Mouse (Mus musculus) limb, embryonic 14.5 days (tissue): Measurements from ENCODE around the gene Gm28048. TPM values are rescaled to one million over a fixed set of nuclear protein-coding genes. Genes with fewer than 3 reads are reported as not detected.
A peak's percentile ranks its signal among the peaks of the same experiment; 100 is the strongest.

Experiments
- ATAC-seq: fragments of 200-750 bp; cut with Nextera tagmentation; 2 replicates; pipeline ENCODE4 v1.8.0; 2017; ENCODE audit warnings: low read depth, moderate number of reproducible peaks, moderate TSS enrichment; ENCODE audit not compliant: low FRiP score
- DNase-seq: peaks from one replicate; pipeline ENCODE4 v3.0.0-alpha.2; 2015; ENCODE audit warnings: low spot score
- H3K27ac ChIP-seq: fragments of 300-500 bp; sonication (generic); replicated peaks from 2 replicates; pipeline ENCODE4 v1.5.1; 2014; ENCODE audit warnings: low read depth, mild to moderate bottlenecking, low read length, moderate library complexity, mixed read lengths
- H3K27me3 ChIP-seq: fragments of 300-500 bp; sonication (generic); 2 replicates; pipeline ENCODE4 v1.6.1; 2014; ENCODE audit warnings: low read length, mixed read lengths; ENCODE audit not compliant: control insufficient read depth, insufficient read depth
- H3K36me3 ChIP-seq: fragments of 300-500 bp; sonication (generic); 2 replicates; pipeline ENCODE4 v1.6.1; 2014; ENCODE audit warnings: mild to moderate bottlenecking, low read length, moderate library complexity, mixed read lengths; ENCODE audit not compliant: control insufficient read depth, insufficient read depth
- H3K4me1 ChIP-seq: fragments of 300-500 bp; sonication (generic); 2 replicates; pipeline ENCODE4 v1.6.1; 2014; ENCODE audit warnings: antibody characterized with exemption, low read length, mixed read lengths; ENCODE audit not compliant: control insufficient read depth, insufficient read depth
- H3K4me2 ChIP-seq: fragments of 300-500 bp; sonication (generic); replicated peaks from 2 replicates; pipeline ENCODE4 v1.6.1; 2014; ENCODE audit warnings: low read depth, mild to moderate bottlenecking, low read length, moderate library complexity; ENCODE audit not compliant: severe bottlenecking
- H3K4me3 ChIP-seq: fragments of 300-500 bp; sonication (generic); replicated peaks from 2 replicates; pipeline ENCODE4 v1.5.1; 2014; ENCODE audit warnings: low read length
- H3K9ac ChIP-seq: fragments of 300-500 bp; sonication (generic); 2 replicates; pipeline ENCODE4 v1.6.1; 2014; ENCODE audit warnings: mild to moderate bottlenecking, low read depth, low read length, moderate library complexity; ENCODE audit not compliant: severe bottlenecking
- H3K9me3 ChIP-seq: fragments of 300-500 bp; sonication (generic); 2 replicates; pipeline ENCODE4 v1.6.1; 2016; ENCODE audit warnings: low read length; ENCODE audit not compliant: control insufficient read depth
- POLR2A ChIP-seq: fragments of 200-500 bp; IDR thresholded peaks from 2 replicates; pipeline ENCODE4 v1.8.0; 2012; ENCODE audit warnings: inconsistent platforms, mild to moderate bottlenecking, moderate library complexity, borderline replicate concordance; ENCODE audit not compliant: insufficient read depth, insufficient read length; ENCODE audit errors: extremely low read depth
- WGBS: fragments of 180-500 bp; shearing (Covaris S2); extraction: QIAGEN DNeasy Blood & Tissue Kit; methylation state at CpG from one replicate; pipeline ENCODE4 v1.1.7; 2014; 5-methylcytosine and 5-hydroxymethylcytosine counted together
- polyA plus RNA-seq, 2 experiments: library from polyadenylated mRNA; depleted of rRNA in 1 of 2; stranded (reverse) in 1 of 2; unstranded in 1 of 2; fragments of >200 nt; fragmentation: Nextera tagmentation in 1 of 2; extraction: Ambion mirVana in 1 of 2; gene quantifications; 2 replicates each; pipeline versions ENCODE4 v1.2.1 to v1.2.3; 2012 to 2014

Gene Gm28048
- polyA plus RNA-seq, 2 experiments, result 2.4 to 10.4 TPM

DNA sequence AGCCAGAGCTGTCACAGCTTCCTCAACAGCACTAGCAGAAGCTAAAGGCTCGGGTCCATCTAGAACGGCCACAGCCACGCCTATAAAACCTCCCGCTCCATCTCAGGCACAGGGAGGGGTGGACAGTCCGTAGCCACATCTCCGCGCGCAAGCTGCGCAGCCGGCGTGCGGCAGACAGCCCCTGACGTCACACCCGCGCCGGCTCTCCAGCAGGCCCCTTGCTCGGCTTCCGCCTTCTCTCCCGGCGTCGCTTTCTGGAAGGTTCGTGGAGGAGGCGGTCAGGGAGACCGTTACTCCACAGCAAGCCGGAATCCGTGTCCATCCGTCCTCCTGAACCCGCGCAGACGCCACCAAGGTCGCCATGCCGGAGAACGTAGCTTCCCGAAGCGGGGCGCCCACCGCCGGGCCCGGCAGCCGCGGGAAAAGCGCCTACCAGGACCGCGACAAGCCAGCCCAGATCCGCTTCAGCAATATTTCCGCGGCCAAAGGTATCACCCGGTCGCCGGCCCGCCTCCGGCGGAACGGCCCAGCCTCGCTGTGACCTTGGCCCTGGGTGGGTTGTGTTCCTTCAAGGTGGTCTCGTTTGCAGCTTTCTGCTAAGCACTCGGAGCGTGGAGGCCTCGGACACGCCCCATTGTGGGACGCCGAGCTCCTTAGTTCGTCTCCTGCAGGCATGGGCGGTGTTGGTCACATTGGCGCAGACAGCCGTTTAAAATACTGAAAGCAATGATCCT lies 8.7 kb upstream of the Gm28048 start, which contains the start of gene Cct4:
Gene Cct4 (plus strand): TSS at position 127 of the 734 bp plus-strand sequence.
- DNase-seq (peak; percentile 92), ATAC-seq (peak; percentile 97)
- H3K27me3 ChIP-seq, result no peaks in the 10 kb centered on the region
- H3K9ac ChIP-seq, result peak within 1 kb of the TSS; percentile 90
- H3K4me2 ChIP-seq, result peak within 1 kb of the TSS; percentile 92
- H3K36me3 ChIP-seq, result peaks cover 20% of the 10 kb centered on the region
- no peaks in the 10 kb centered on the region for H3K9me3 ChIP-seq
- peaks cover 10% of the 10 kb centered on the region; the same call in 1 of the 2 replicates for H3K4me1 ChIP-seq
- peak; percentile 72; the same call in 1 of the 2 replicates for TF ChIP-seq POLR2A
- peak within 1 kb of the TSS; percentile 94 for H3K27ac ChIP-seq
- H3K4me3 ChIP-seq, result peak within 1 kb of the TSS; percentile 67
- under 1% methylated on average over 66 of the region's 66 CpGs for WGBS

DNA sequence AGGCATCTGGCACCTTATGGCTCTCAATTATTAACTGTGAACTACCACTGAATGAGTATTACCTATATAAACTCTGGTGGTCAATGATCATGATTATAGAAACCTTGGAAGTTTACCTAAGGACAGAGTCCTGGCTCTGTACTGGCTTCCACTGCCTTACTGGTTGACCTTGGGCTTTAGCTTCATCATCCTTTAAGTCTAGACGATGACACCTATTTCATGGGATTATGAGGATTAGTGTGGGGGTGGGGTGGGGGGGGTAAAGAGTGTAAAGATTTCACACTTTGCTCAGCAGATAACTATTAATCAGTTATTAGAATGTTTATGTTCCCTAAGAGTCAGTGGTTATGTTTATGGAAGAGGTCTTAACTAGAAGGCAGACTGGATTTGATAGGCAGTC lies 7.9 kb upstream of the Gm28048 start:
- H3K27ac ChIP-seq, result peak overlapping the region; percentile 94
- H3K36me3 ChIP-seq, result peaks cover 12% of the 10 kb centered on the region
- TF ChIP-seq POLR2A, result no peak
- H3K4me1 ChIP-seq, result peaks cover 10% of the 10 kb centered on the region; the same call in 1 of the 2 replicates
- peak overlapping the region; percentile 90 for H3K9ac ChIP-seq
- ATAC-seq (no peak), DNase-seq (no peak)
- no peaks in the 10 kb centered on the region for H3K27me3 ChIP-seq
- 65% methylated on average over 1 of the region's 1 CpGs for WGBS
- H3K4me2 ChIP-seq, result peak overlapping the region; percentile 56
- H3K4me3 ChIP-seq, result peak overlapping the region; percentile 67
- H3K9me3 ChIP-seq, result no peaks in the 10 kb centered on the region

DNA sequence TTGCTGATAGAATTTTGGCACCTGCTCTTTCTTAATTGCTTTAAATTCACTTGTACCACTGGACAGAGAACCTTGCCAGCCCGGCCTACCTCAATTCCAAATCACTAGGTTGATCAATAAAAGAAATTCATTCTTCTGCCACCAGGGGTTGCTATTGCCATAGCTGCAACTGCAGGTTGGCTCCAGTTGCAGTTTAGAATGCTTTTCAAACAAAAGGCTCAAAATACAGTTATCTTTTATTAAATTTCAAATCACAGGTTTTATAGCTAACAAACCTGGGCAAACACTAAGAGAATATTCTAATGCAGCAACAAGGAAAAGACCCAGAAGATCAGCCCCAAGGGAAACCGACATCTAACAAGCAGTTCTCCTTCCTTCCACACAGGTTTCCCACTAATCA lies 5.5 kb upstream of the Gm28048 start:
- H3K9me3 ChIP-seq, result no peaks in the 10 kb centered on the region
- ATAC-seq (no peak), DNase-seq (peak; percentile 83)
- H3K4me1 ChIP-seq, result peaks cover 10% of the 10 kb centered on the region; the same call in 1 of the 2 replicates
- no peak overlapping the region for H3K4me3 ChIP-seq
- 38% methylated on average over 2 of the region's 2 CpGs for WGBS
- no peaks in the 10 kb centered on the region for H3K36me3 ChIP-seq
- H3K27me3 ChIP-seq, result no peaks in the 10 kb centered on the region
- H3K27ac ChIP-seq, result no peak overlapping the region
- TF ChIP-seq POLR2A, result no peak
- H3K9ac ChIP-seq, result no peak overlapping the region
- H3K4me2 ChIP-seq, result no peak overlapping the region

DNA sequence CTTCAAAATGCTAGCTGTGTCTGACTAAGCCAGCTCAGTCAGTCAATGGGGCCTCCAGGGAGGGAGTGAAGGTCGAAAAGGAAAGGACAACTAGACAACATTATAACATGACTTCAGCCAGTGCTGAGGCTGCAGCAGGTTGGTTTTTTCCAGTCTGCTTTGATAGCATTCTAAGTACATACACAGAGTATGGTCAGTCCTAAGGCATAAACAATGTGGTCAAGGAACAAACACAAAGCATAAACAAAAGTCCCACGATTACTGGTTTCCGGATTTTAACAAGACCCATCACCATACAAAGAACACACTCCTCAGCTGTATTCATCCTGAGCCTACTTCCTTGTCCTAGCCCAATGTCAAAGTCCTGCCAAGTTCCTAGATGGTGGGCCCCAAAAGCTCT lies 3.6 kb upstream of the Gm28048 start:
- peaks cover 7% of the 10 kb centered on the region; the same call in 1 of the 2 replicates for H3K4me1 ChIP-seq
- DNase-seq (no peak), ATAC-seq (no peak)
- H3K36me3 ChIP-seq, result no peaks in the 10 kb centered on the region
- H3K9me3 ChIP-seq, result no peaks in the 10 kb centered on the region
- H3K27ac ChIP-seq, result no peak overlapping the region
- no peak overlapping the region for H3K9ac ChIP-seq
- no peak overlapping the region for H3K4me3 ChIP-seq
- WGBS, result 78% methylated on average over 3 of the region's 3 CpGs
- no peaks in the 10 kb centered on the region for H3K27me3 ChIP-seq
- no peak overlapping the region for H3K4me2 ChIP-seq
- TF ChIP-seq POLR2A, result no peak

DNA sequence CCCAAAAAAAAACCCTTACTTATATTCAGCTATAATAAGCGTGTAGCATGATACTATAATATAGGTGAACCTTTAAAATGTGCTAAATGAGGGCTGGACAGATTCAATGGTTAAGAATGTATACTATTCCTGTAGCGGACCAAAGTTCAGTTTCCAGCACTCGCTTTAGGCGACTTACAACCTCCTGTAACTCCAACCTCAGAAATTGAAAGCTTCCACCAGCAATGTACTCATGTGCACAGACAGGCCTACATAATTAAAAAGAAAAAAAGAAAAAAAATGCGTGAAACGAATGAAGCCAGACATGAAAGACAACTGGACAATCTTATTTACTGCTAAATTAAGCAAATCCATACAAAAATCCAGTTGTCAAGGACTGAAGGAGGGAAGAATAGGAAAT lies 956 bp upstream of the Gm28048 start:
- ATAC-seq (no peak), DNase-seq (no peak)
- Histone ChIP-seq H3K36me3 (peaks cover 11% of the 10 kb centered on the region), H3K9me3 (no peaks in the 10 kb centered on the region), H3K4me1 (peaks cover 7% of the 10 kb centered on the region; the same call in 1 of the 2 replicates), H3K4me3 (no peak overlapping the region), H3K27me3 (no peaks in the 10 kb centered on the region), H3K27ac (no peak overlapping the region), H3K9ac (no peak overlapping the region; the same call in 1 of the 2 replicates), H3K4me2 (peak overlapping the region; percentile 56; the same call in 1 of the 2 replicates)
- WGBS, result 73% methylated on average over 6 of the region's 6 CpGs
- TF ChIP-seq POLR2A, result no peak
